Mouse (Mus musculus): Measurements from ENCODE around the gene Thtpa. TPM values are rescaled to one million over a fixed set of nuclear protein-coding genes. Genes with fewer than 3 reads are reported as not detected.

The Thtpa gene
- 10 to 100 TPM; 23.8 to 25.0 TPM for total RNA-seq (2021)

- intact Hi-C loops (cut with DNase I) = loop anchor here (5.0 kb wide), 3 partner anchors 182 to 202 kb away; partner anchors contain the start of genes Pabpn1 and Slc22a17
- DNase-seq (ENCODE audit: low spot score in 2 of 2) = peak; percentile 84 to 87
Observed at GRCm38 (mm10) chr14:55094704-55095231, at the start of gene Thtpa. TSS of gene Thtpa (plus strand) at chr14:55094784.

GRCm38 (mm10) chr14:55047971-55048531, 46.5 kb upstream of the Thtpa start:
- intact Hi-C loops (cut with DNase I) = no loop called here
- DNase-seq (ENCODE audit: low spot score in 2 of 2) = no peak

GRCm38 (mm10) chr14:55052496-55052895, 42.1 kb upstream of the Thtpa start:
- intact Hi-C loops (cut with DNase I) = no loop called here
- peak; percentile 80 to 83 for DNase-seq (ENCODE audit: low spot score in 2 of 2)

DNA sequence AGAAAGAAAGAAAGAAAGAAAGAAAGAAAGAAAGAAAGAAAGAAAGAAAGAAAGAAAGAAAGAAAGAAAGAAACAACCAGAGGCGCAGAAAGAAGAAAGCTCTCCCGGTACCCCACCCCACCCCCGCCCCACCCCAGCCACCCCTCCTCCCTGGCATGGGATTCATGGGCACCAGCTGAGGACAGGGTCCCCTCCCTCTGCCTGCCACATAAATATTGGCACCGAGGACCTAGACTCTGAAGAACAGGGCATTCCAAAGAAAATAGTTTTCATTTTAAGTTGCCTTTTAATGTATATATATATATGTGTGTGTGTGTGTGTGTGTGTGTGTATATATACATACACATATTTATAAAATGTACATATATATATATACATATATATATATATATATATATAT, 41.5 kb upstream of the Thtpa start:
- DNase-seq (ENCODE audit: low spot score in 2 of 2) = no peak
- intact Hi-C loops (cut with DNase I) = no loop called here

GRCm38 (mm10) chr14:55053708-55054190, 40.8 kb upstream of the Thtpa start:
- intact Hi-C loops (cut with DNase I) = loop anchor here (2.0 kb wide), 1 partner anchor 39 kb away; the partner anchor contains the start of gene Zfhx2
- DNase-seq (ENCODE audit: low spot score in 2 of 2) = peak; percentile 73 to 91

- DNase-seq (ENCODE audit: low spot score in 2 of 2) = peak in 1 of 2 experiments; percentile 72
- intact Hi-C loops (cut with DNase I) = loop anchor here (2.0 kb wide), 1 partner anchor 39 kb away; the partner anchor contains the start of gene Zfhx2
Observed at GRCm38 (mm10) chr14:55054191-55054749, 40.3 kb upstream of the Thtpa start.

DNA sequence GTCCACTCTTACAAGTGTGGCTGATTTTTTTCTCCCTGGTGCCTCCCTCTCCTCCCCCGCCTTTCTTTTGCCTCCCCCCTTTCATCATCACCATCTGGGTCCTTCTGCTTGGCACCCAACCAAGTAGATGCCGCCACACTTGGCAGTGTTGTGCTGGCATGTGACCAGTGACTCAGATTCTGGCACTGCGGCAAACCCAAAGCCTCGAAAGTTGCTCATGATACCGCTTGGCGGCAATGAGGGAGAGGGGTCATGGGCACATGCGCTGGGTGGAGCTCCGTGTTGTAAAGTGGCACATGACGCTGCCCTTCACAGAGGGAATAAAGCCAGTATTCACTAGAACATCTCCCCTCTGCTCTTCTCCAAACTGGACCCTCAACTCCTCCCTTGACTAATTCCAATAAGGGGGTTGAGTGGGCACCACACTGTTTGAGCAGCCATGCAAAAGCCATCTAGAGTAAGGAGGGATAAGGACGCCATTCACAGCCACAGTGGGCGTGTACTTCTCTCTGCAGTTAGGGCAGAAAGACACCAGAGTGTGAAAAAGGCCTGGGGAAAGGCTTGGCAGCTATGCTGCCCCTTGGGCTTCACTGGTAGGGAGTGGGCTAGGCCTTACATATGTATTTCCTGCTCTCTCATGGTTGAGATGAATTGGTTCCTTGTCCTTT, 39.3 kb upstream of the Thtpa start:
- DNase-seq (ENCODE audit: low spot score in 2 of 2) = peak; percentile 89 to 93
- intact Hi-C loops (cut with DNase I) = loop anchor here (2.0 kb wide), 1 partner anchor 38 kb away; the partner anchor contains the start of gene Zfhx2

DNA sequence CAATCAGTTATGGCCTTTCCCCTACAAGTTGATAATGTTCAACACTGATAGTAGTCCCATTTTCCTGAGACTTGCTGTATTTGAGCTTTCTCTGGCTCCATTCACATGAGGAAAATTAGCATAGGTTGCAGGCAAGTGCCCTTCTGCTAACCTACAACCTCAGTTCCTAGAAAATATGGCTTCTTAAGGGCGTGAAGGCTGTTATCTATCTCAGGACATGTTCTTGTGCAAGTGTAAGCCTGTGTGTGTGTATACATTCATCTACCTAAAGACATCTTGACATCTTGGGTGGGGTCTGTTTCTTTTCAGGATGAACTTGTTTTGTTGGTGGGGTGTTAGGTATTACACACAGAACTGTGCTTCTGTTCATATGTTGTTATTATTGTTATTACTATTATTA, 35.6 kb upstream of the Thtpa start:
- DNase-seq (ENCODE audit: low spot score in 2 of 2) = no peak
- intact Hi-C loops (cut with DNase I) = no loop called here

DNA sequence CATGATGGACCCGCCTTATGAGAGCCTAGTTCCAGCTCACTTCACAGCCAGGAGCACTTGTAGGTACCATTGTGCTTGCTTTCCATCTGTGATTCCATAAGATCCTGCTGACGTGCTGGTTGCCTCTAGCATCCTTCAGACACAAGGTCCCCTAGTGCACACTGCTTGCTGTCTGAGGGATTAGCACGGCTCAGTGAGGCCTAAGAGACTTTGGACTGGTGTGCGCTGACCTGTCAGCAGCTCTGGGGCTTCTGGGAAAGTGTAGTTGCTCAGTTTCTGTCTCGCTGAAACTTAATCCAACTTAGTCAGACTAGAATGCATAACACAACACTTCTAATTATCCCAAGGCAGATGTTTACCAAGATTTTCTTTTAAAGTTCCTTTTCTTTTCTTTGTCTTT, 34.7 kb upstream of the Thtpa start:
- intact Hi-C loops (cut with DNase I) = no loop called here
- DNase-seq (ENCODE audit: low spot score in 2 of 2) = no peak

DNA sequence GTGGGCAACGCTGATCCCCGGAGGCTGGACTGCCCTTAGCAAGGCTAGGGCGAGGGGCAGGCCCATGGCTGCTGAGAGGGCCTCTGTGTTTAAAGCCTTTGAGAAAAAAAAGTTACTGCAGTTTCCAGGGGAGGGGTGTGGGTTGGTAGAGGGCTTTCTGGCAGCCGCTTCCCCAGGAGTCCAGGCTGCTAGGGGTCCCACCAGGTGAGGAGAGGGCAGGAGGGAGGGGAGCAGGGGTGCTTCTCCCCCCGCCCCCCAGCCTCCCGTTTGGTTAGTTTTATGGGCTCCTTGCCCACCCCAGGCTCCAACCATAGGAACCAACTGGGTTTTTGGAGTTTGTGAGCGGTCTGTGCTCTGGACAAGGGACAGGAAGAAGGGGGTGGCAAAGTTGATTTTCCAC, 32.7 kb upstream of the Thtpa start:
- intact Hi-C loops (cut with DNase I) = no loop called here
- no peak for DNase-seq (ENCODE audit: low spot score in 2 of 2)

DNA sequence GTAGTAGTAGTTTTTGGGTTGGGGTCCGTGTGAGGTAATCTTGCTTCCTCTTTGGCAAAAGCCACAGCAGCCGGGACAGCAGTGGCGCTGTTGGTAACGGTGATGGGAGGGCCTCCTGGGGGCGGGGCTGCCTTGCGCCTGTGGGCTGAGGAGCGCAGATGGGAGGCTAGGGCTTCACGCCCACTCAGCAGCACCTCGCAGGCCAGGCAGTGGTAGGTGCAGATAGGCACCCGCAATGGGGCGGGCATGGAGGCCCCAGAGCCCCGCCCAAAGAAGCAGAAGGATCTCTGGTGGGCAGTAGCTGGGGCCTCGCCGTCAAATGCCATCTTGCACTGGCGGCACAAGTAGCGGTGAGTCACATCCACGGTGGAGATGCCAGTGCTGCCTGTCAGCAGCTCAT, 32.0 kb upstream of the Thtpa start:
- DNase-seq (ENCODE audit: low spot score in 2 of 2) = peak; percentile 55 to 80
- intact Hi-C loops (cut with DNase I) = no loop called here

- intact Hi-C loops (cut with DNase I) = no loop called here
Observed at GRCm38 (mm10) chr14:55063117-55063516, 31.5 kb upstream of the Thtpa start.

DNA sequence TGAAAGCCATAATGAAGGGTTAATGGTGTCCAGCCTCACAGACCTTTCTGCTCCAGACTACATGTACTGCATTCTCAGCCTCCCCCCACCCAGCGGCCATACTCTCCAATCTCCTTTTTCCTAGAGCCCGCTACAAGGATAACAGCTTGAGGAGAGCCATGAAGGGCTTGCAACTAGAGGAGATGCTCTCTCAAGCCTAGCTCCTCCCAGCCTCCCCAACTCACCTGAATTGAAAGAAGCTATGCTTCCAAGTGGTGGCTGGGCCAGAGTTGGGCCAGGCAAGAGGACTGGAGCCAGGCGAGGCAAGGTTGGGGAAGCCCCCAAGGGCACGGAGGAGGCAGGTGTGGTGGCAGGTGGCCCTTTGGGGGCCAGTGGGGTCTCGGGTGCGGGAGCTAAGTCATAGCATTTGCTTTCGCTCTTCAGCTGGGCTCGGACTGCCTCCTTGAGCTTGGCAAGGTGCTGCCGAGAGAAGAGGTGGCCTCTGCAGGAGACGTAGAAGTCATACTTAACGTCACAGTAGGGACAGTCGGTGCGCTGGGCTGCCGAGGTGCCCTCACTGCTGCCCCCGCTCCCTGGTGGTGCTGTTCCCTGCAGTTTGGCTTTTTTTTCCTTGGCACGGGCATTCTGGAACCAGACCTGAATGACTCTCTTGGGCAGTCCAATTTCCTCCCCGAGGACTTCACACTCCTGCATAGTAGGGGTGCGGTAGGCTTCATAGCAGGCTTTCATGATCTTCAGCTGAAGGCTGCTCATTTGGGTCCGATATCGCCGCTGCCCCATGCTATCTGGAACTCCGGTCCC, 30.8 kb upstream of the Thtpa start:
- no peak for DNase-seq (ENCODE audit: low spot score in 2 of 2)
- intact Hi-C loops (cut with DNase I) = no loop called here

More at GRCm38 (mm10) chr14:55063117-55063516, 31.5 kb upstream of the Thtpa start:
- DNase-seq (ENCODE audit: low spot score in 2 of 2) = no peak

DNA sequence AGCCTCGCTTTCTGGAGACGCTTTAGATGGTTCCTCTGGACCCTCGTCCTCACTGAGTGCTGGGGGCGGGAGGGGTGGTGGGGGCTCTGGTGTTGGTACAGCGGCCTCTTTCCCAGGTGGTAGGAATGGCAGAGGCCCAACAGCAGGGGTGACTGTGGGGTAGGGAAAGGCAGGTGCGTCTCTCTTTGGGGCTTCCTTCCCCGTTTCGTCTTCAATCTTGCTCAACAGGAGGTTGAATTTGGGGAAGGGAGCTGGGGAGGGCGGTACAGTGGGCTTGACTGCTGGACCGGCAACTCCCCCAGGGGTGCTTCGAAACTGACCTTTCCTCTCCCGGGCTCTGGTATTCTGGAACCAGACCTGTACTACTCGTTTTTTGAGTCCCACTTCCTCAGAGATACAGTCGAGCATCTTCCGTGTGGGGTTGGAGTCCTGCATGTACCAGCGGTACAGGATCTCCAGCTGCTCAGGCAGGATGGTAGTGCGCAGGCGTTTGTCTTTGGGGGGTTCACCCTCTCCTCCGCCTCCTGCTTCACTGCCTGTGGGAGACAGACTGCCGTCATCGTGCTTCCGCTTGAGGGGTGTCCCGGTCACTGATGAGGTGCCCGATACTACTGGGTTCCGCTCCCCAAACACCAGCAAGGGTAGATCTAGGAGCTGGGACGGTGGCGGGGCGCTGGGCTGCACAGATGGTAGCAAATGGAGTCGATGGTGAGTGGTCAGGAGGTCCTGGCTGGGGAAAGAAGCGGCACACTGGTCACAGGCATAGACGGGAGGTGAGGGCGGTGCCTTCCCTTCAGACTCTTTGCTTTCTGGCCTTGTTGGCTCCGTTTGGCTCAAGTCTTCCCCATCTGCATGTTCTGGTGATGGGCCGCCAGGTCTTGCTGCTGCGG, 29.9 kb upstream of the Thtpa start:
- intact Hi-C loops (cut with DNase I) = no loop called here
- DNase-seq (ENCODE audit: low spot score in 2 of 2) = no peak

GRCm38 (mm10) chr14:55065391-55065790, 29.2 kb upstream of the Thtpa start:
- intact Hi-C loops (cut with DNase I) = no loop called here
- DNase-seq (ENCODE audit: low spot score in 2 of 2) = no peak

DNA sequence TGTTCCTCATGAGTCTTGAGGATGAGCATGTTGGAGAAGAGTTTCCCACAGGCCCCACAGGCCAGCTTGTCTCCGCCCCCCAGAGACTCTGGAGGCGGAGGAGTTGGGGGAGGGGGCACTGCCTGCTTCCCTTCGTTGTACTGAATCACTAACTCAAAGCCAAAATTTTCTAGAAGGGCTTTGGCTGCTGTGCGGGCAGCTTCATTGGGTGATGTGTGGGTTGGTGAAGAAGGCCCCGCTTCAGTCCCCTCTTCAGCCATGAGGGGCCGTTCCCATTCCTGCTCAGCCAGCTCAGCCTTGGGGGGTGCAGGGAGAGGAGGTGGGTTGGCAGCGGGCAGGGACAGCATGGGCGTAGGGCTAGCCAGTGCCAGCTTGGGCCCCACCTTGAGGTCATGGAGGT, 28.5 kb upstream of the Thtpa start:
- intact Hi-C loops (cut with DNase I) = no loop called here
- peak in 1 of 2 experiments; percentile 69 for DNase-seq (ENCODE audit: low spot score in 2 of 2)

GRCm38 (mm10) chr14:55071756-55072155, 22.8 kb upstream of the Thtpa start:
- intact Hi-C loops (cut with DNase I) = no loop called here
- DNase-seq (ENCODE audit: low spot score in 2 of 2) = peak in 1 of 2 experiments; percentile 54

DNA sequence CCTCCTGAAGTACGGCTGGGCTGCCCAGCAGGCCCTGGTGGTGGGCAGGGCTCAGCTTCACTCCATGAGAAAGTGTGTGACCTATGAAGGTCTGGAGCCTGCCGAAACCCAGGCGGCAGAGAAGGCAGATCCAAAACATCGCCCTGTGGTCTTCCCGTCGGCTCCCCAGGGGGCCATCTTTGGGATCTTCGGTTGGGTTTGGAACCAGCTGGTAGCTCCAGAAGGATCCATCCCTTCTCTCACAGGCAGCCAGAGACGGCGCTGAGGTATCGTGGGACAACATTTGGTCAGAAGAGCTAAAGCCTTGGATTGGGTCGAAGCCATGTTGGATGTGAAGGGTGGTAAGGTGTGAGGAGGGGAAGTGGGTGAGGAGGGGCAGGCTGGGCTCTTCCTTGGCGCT, 20.2 kb upstream of the Thtpa start:
- intact Hi-C loops (cut with DNase I) = no loop called here
- DNase-seq (ENCODE audit: low spot score in 2 of 2) = no peak

- intact Hi-C loops (cut with DNase I) = no loop called here
Observed at GRCm38 (mm10) chr14:55076224-55076623, 18.4 kb upstream of the Thtpa start.

More at GRCm38 (mm10) chr14:55076224-55076623, 18.4 kb upstream of the Thtpa start:
- peak; percentile 72 to 87 for DNase-seq (ENCODE audit: low spot score in 2 of 2)
